Mouse (Mus musculus) midbrain, postnatal 0 days (tissue): ENCODE data around the gene Whrn. TPM values are rescaled to one million over a fixed set of nuclear protein-coding genes. Genes with fewer than 3 reads are reported as not detected.

Experiments used
- ATAC-seq: fragments of 200-750 bp; cut with Nextera tagmentation; 2 replicates; pipeline ENCODE4 v1.8.0; 2017; ENCODE audit warnings: moderate number of reproducible peaks, mild to moderate bottlenecking, moderate TSS enrichment, moderate library complexity; ENCODE audit not compliant: low FRiP score
- DNase-seq: peaks from one replicate; pipeline ENCODE4 v3.0.0-alpha.2; 2015; ENCODE audit warnings: low spot score
- H3K27ac ChIP-seq: fragments of 300-500 bp; sonication (generic); 2 replicates; pipeline ENCODE4 v1.5.1; 2014; ENCODE audit warnings: low read depth, mild to moderate bottlenecking, low read length, mixed read lengths
- H3K27me3 ChIP-seq: fragments of 300-500 bp; sonication (generic); 2 replicates; pipeline ENCODE4 v1.6.1; 2014; ENCODE audit warnings: low read length, control low read depth, mixed read lengths; ENCODE audit not compliant: insufficient read depth
- H3K36me3 ChIP-seq: fragments of 300-500 bp; sonication (generic); 2 replicates; pipeline ENCODE4 v1.6.1; 2014; ENCODE audit warnings: low read length, control low read depth, mixed read lengths; ENCODE audit not compliant: insufficient read depth
- H3K4me1 ChIP-seq: fragments of 300-500 bp; sonication (generic); 2 replicates; pipeline ENCODE4 v1.6.1; 2014; ENCODE audit warnings: mild to moderate bottlenecking, control low read depth, antibody characterized with exemption, low read length, mixed read lengths; ENCODE audit not compliant: insufficient read depth
- H3K4me2 ChIP-seq: fragments of 300-500 bp; sonication (generic); 2 replicates; pipeline ENCODE4 v1.6.1; 2014; ENCODE audit warnings: low read depth, mild to moderate bottlenecking, low read length, mixed read lengths; ENCODE audit not compliant: poor library complexity, severe bottlenecking
- H3K4me3 ChIP-seq: fragments of 300-500 bp; sonication (generic); 2 replicates; pipeline ENCODE4 v1.5.1; 2014; ENCODE audit warnings: low read depth, mild to moderate bottlenecking, low read length, moderate library complexity
- H3K9ac ChIP-seq: fragments of 300-500 bp; sonication (generic); replicated peaks from 2 replicates; pipeline ENCODE4 v1.6.1; 2014; ENCODE audit warnings: mild to moderate bottlenecking, low read length, moderate library complexity, mixed read lengths; ENCODE audit not compliant: poor library complexity, severe bottlenecking
- H3K9me3 ChIP-seq: fragments of 300-500 bp; sonication (generic); 2 replicates; pipeline ENCODE4 v1.6.1; 2016; ENCODE audit warnings: low read length, control low read depth
- CTCF ChIP-seq: IDR thresholded peaks from 2 replicates; pipeline ENCODE4 v1.5.1; 2016; ENCODE audit warnings: antibody characterized with exemption, mild to moderate bottlenecking
- WGBS: fragments of 180-500 bp; shearing (Covaris S2); extraction: QIAGEN DNeasy Blood & Tissue Kit; methylation state at CpG from one replicate; pipeline ENCODE4 v1.1.7; 2014; 5-methylcytosine and 5-hydroxymethylcytosine counted together
- polyA plus RNA-seq: library from polyadenylated mRNA; unstranded; fragments of >200 nt; fragmentation: Nextera tagmentation; extraction: Ambion mirVana; gene quantifications from 2 replicates; pipeline ENCODE4 v1.2.1, GENCODE M21; 2015
- total RNA-seq: library from RNA; depleted of rRNA; stranded (reverse); fragments of >200 nt; gene quantifications from 2 replicates; pipeline ENCODE4 v1.2.3, GENCODE M21; 2014

Gene Whrn
- total and polyA plus RNA-seq, 2 experiments from 2014 or later = 3.5 to 14.5 TPM

DNA sequence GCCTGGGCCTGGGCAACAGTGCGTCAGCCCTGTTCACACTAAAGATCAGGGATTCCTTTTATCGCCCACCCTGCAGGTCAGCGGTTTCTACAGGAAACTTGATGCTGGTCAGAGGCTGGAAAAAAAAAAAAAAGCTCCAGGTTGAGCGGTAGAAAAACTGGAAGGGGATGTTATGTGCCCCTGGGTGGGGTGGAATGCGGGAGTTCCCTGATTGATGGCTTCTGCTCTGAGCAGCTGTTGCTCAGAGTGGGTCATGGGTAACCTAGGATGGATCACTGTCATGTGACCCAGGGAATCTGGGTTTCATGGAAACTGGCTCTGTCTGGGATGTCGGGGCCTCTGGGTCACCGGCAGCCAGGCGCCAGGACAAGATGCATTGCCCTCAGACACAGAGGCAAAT lies 69.5 kb downstream of the Whrn start:
- Histone ChIP-seq H3K36me3 (no peaks in the 10 kb centered on the region), H3K27me3 (no peaks in the 10 kb centered on the region), H3K27ac (no peak overlapping the region), H3K4me2 (no peak overlapping the region), H3K9me3 (no peaks in the 10 kb centered on the region), H3K9ac (no peak overlapping the region), H3K4me1 (no peaks in the 10 kb centered on the region), H3K4me3 (no peak overlapping the region)
- DNase-seq = no peak
- 68% methylated on average over 8 of the region's 8 CpGs for WGBS
- no peak for ATAC-seq
- no peak for TF ChIP-seq CTCF

GRCm38 (mm10) chr4:63423811-63424210 lies 72.0 kb downstream of the Whrn start:
- DNase-seq (no peak), ATAC-seq (no peak)
- Histone ChIP-seq H3K4me2 (no peak overlapping the region), H3K9me3 (no peaks in the 10 kb centered on the region), H3K27ac (no peak overlapping the region), H3K4me3 (no peak overlapping the region), H3K9ac (no peak overlapping the region), H3K27me3 (no peaks in the 10 kb centered on the region; the same call in 1 of the 2 replicates), H3K36me3 (no peaks in the 10 kb centered on the region), H3K4me1 (no peaks in the 10 kb centered on the region)
- TF ChIP-seq CTCF = no peak
- WGBS = 57% methylated on average over 5 of the region's 5 CpGs

DNA sequence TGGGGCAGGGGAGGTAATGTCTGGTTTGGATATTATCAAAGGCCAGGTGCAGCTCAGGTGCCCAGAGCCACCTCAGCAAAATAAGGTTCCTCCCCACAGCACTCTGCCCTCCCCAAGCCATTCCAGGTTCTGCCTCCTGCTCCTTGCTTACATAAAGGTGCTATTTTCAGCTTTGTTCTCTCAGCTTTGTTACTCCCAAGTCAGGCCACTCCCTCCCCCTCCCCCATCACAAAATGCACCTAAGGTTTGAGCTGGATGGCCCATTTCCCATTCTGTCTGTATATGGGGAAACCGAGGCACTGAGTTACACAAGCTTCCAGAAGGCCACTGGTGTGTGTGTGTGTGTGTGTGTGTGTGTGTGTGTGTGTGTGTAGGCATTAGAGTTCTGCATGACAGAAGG lies 72.6 kb downstream of the Whrn start:
- H3K4me3 ChIP-seq = no peak overlapping the region
- no peak overlapping the region for H3K27ac ChIP-seq
- no peak overlapping the region for H3K4me2 ChIP-seq
- no peak overlapping the region for H3K9ac ChIP-seq
- no peaks in the 10 kb centered on the region for H3K4me1 ChIP-seq
- 82% methylated on average over 1 of the region's 1 CpGs for WGBS
- no peaks in the 10 kb centered on the region for H3K9me3 ChIP-seq
- no peaks in the 10 kb centered on the region for H3K36me3 ChIP-seq
- no peaks in the 10 kb centered on the region; the same call in 1 of the 2 replicates for H3K27me3 ChIP-seq
- no peak for TF ChIP-seq CTCF
- DNase-seq (no peak), ATAC-seq (no peak)

DNA sequence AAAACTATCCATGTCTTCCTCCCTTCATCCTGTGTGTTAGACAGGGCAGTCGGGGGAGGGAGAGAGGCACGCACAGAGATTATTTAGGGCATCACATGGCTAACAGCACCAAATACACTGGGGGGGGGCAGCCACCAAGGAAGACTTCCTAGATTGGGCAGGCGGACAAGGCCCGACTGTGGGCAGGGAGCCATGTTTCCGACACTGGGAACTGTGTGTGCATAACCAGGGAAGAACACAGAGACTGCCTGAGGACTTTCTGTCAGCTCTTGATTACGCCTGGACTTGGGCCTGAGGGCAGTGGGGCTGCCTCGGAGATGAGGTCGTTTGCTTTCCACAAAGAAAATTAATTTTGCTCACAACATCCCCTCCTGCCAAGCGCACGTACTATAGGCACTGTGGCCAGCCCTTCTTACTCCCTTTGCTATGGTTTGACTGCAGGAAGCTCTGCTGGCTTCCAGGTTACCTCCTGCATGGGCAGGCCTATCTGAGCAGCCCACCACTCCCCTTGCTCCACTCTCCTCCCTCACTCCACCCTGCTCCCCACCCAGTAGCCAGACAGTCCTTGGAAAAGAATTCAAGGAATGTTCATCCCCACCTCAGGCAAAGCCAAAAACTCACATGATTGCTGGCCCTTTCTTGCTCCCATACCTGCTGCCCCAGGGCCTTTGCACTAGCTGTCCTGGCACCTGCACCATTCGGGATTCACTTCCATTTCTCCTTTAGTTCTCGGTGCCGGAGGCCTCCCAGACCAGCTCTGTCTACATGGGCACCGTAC lies 75.5 kb downstream of the Whrn start:
- no peak for TF ChIP-seq CTCF
- no peaks in the 10 kb centered on the region for H3K9me3 ChIP-seq
- no peaks in the 10 kb centered on the region for H3K4me1 ChIP-seq
- no peak overlapping the region for H3K27ac ChIP-seq
- H3K27me3 ChIP-seq = no peaks in the 10 kb centered on the region; the same call in 1 of the 2 replicates
- H3K4me3 ChIP-seq = no peak overlapping the region
- ATAC-seq (no peak), DNase-seq (peak; percentile 38)
- WGBS = 63% methylated on average over 14 of the region's 14 CpGs
- H3K9ac ChIP-seq = no peak overlapping the region
- H3K36me3 ChIP-seq = no peaks in the 10 kb centered on the region
- no peak overlapping the region for H3K4me2 ChIP-seq

DNA sequence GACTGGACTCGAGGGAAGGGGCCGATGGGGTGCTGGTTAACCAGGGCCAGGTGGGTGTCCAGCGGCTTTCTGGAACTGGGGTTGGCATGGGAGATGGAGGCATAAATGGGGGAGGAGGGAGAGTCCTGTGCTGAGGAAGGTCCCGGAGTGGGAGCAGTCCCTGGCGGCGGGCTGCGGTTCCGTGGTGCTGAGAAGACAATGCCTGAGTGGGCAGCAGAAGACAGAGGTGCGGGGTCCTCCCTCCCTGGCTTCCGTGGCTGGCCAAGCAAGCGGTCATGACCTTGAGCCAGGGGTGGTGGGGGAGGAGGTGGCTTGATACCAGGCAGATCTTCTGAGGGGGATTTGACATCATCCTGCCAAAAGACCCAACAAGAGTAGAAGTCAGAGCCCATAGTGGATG lies 77.5 kb downstream of the Whrn start:
- H3K27ac ChIP-seq = no peak overlapping the region

GRCm38 (mm10) chr4:63417318-63417957 lies 78.4 kb downstream of the Whrn start:
- Histone ChIP-seq H3K4me2 (no peak overlapping the region), H3K4me1 (no peaks in the 10 kb centered on the region), H3K36me3 (no peaks in the 10 kb centered on the region), H3K27ac (no peak overlapping the region), H3K9me3 (no peaks in the 10 kb centered on the region), H3K27me3 (no peaks in the 10 kb centered on the region; the same call in 1 of the 2 replicates), H3K9ac (no peak overlapping the region), H3K4me3 (no peak overlapping the region)
- WGBS = 18% methylated on average over 9 of the region's 9 CpGs
- peak; percentile 56 for ATAC-seq
- peak; percentile 93 for TF ChIP-seq CTCF
- peak; percentile 93 for DNase-seq

More for the DNA sequence above, 77.5 kb downstream of the Whrn start:
- no peaks in the 10 kb centered on the region for H3K4me1 ChIP-seq
- no peaks in the 10 kb centered on the region; the same call in 1 of the 2 replicates for H3K27me3 ChIP-seq
- 83% methylated on average over 11 of the region's 11 CpGs for WGBS
- no peak for TF ChIP-seq CTCF
- H3K4me2 ChIP-seq = no peak overlapping the region
- no peak for DNase-seq
- H3K4me3 ChIP-seq = no peak overlapping the region
- H3K9me3 ChIP-seq = no peaks in the 10 kb centered on the region
- H3K9ac ChIP-seq = no peak overlapping the region
- ATAC-seq = no peak
- H3K36me3 ChIP-seq = no peaks in the 10 kb centered on the region
